Mouse (Mus musculus): ENCODE data around the gene Hectd4. TPM values are rescaled to one million over a fixed set of nuclear protein-coding genes. Genes with fewer than 3 reads are reported as not detected.
A peak's percentile ranks its signal among the peaks of the same experiment; 100 is the strongest.

Hectd4 gene
- polyA plus RNA-seq, 1 experiment from 2014 or later = 9.7 TPM

DNA sequence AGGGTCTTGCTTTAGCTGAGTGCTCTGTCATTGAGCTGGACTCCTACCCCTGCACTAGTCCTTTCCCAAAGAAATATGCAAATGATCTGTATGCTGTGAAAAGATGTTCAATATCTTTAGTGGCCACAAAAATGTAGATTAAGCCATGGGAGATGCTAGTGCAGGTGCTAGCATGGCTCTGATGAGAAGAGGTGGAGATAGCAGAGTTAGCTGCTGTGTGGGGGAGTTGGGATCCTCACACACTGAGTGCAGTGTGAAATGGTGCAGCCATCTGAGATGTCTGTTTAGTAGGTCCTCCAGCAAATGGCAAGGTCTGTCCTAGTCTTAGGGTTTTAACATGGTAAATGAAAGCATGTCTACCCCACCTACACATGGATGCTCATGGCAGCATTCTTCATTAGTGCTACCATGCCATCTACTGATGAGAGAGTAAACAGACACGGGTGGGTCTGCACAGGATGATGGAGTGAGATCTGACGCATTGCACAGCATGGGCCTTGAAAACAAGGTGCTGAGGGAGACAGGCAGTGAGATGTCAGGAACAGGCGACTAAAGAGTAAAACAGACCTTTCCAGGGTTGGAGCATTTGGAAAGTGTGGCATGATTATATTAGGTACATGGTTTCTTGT is 28.9 kb downstream of the Hectd4 start:
- Histone ChIP-seq H3K4me3 (ENCODE audit: low read depth, low read length) (no peak overlapping the region), H3K4me1 (ENCODE audit: control insufficient read depth, insufficient read depth, low read length) (no peaks in the 10 kb centered on the region), H3K27me3 (ENCODE audit: control insufficient read depth, insufficient read depth, low read length) (no peaks in the 10 kb centered on the region), H3K9me3 (ENCODE audit: control insufficient read depth, low read length) (no peaks in the 10 kb centered on the region), H3K9ac (ENCODE audit: low read length) (no peak overlapping the region), H3K36me3 (ENCODE audit: control insufficient read depth, insufficient read depth, low read length) (no peaks in the 10 kb centered on the region), H3K27ac (ENCODE audit: low read depth, low read length) (no peak overlapping the region), H3K4me2 (no peak overlapping the region)
- DNase-seq (ENCODE audit: low spot score, missing footprints) (no peak), ATAC-seq (ENCODE audit: low FRiP score) (no peak)
- WGBS = 82% methylated on average over 3 of the region's 3 CpGs

DNA sequence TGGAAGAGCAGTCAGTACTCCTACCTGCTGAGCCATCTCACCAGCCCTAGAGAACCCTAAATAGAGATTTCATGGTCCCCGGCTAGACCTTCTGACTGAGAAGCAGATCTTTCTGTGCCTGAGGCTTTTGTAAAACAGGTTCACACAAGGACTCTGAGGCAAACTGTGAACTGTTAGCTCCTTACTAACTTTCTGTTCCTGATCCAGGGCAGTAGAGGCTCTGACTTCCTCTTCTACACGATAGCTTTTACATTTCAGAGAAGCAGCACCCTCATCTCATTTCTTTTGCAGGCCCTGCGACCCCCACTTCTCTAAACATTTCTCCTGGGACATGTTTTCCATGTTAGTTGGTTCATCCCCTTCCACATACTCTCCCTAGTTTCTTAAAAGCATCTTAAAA is 29.7 kb downstream of the Hectd4 start:
- Histone ChIP-seq H3K4me3 (ENCODE audit: low read depth, low read length) (no peak overlapping the region), H3K27me3 (ENCODE audit: control insufficient read depth, insufficient read depth, low read length) (no peaks in the 10 kb centered on the region), H3K9me3 (ENCODE audit: control insufficient read depth, low read length) (no peaks in the 10 kb centered on the region), H3K36me3 (ENCODE audit: control insufficient read depth, insufficient read depth, low read length) (no peaks in the 10 kb centered on the region), H3K4me1 (ENCODE audit: control insufficient read depth, insufficient read depth, low read length) (no peaks in the 10 kb centered on the region), H3K4me2 (no peak overlapping the region), H3K27ac (ENCODE audit: low read depth, low read length) (no peak overlapping the region), H3K9ac (ENCODE audit: low read length) (no peak overlapping the region)
- WGBS = 94% methylated on average over 3 of the region's 3 CpGs
- ATAC-seq (ENCODE audit: low FRiP score) (no peak), DNase-seq (ENCODE audit: low spot score, missing footprints) (no peak)

DNA sequence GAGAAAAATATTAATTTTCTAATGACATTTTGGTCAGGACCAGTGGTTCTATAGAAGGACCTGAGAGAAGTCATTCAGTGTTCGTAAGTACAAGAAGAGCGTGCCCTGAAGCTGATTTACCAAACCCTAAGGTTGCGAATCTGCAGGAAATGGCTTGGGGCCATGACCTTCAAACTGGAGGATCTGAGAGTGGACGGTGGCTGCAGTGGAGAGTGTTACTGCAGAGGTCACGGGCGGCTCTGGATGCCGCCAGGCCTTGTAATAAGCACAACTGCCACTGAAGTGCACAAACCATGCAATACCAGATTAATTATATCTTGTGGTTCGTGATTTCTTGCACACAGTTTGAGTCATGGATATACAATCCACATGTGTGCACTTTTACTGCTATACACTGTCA is 31.8 kb downstream of the Hectd4 start:
- H3K4me1 ChIP-seq (ENCODE audit: control insufficient read depth, insufficient read depth, low read length) = no peaks in the 10 kb centered on the region
- no peak overlapping the region for H3K27ac ChIP-seq (ENCODE audit: low read depth, low read length)
- H3K4me3 ChIP-seq (ENCODE audit: low read depth, low read length) = no peak overlapping the region
- H3K9ac ChIP-seq (ENCODE audit: low read length) = no peak overlapping the region
- no peaks in the 10 kb centered on the region for H3K9me3 ChIP-seq (ENCODE audit: control insufficient read depth, low read length)
- no peak for DNase-seq (ENCODE audit: low spot score, missing footprints)
- no peaks in the 10 kb centered on the region for H3K27me3 ChIP-seq (ENCODE audit: control insufficient read depth, insufficient read depth, low read length)
- 76% methylated on average over 8 of the region's 8 CpGs for WGBS
- no peak for ATAC-seq (ENCODE audit: low FRiP score)
- H3K4me2 ChIP-seq = no peak overlapping the region
- H3K36me3 ChIP-seq (ENCODE audit: control insufficient read depth, insufficient read depth, low read length) = peaks cover 3% of the 10 kb centered on the region; the same call in 1 of the 2 replicates

DNA sequence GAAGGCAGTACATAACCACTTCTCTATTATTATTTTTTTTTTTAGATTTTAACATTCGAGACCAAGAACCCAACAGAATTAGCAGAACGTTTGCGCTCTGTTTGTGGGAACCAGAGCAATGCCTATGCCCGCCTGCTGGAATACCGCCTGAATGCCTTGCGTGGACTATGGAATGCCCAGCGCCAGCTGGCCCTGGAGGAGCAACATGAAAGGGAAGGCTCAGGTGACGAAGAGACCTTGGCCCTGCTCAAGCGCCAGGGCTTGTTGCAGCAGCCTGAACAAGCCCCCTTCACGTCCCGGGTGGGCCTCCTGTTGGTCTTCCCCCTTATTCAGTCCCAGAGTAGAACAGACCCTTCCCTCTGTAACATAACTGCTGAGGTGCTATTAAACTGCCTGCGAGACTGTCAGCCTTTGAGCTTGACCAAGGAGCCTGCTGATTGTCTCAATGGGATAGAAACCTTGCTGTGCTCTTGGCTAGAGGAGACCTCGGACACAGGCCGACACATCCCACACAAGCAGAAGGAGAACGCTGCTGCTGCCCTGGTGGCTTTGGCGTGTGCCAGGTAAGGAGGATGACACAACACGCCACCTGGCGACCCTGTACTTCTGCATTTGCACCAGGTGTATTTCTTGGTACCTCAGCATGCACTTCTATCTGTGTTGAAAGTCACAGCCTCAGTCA is 33.9 kb downstream of the Hectd4 start:
- H3K27ac ChIP-seq (ENCODE audit: low read depth, low read length) = no peak overlapping the region
- H3K36me3 ChIP-seq (ENCODE audit: control insufficient read depth, insufficient read depth, low read length) = peaks cover 3% of the 10 kb centered on the region; the same call in 1 of the 2 replicates
- no peak overlapping the region for H3K4me2 ChIP-seq
- H3K9ac ChIP-seq (ENCODE audit: low read length) = no peak overlapping the region
- DNase-seq (ENCODE audit: low spot score, missing footprints) = no peak
- no peak overlapping the region for H3K4me3 ChIP-seq (ENCODE audit: low read depth, low read length)
- WGBS = 90% methylated on average over 18 of the region's 18 CpGs
- no peaks in the 10 kb centered on the region for H3K9me3 ChIP-seq (ENCODE audit: control insufficient read depth, low read length)
- no peaks in the 10 kb centered on the region for H3K4me1 ChIP-seq (ENCODE audit: control insufficient read depth, insufficient read depth, low read length)
- no peaks in the 10 kb centered on the region for H3K27me3 ChIP-seq (ENCODE audit: control insufficient read depth, insufficient read depth, low read length)
- no peak for ATAC-seq (ENCODE audit: low FRiP score)

DNA sequence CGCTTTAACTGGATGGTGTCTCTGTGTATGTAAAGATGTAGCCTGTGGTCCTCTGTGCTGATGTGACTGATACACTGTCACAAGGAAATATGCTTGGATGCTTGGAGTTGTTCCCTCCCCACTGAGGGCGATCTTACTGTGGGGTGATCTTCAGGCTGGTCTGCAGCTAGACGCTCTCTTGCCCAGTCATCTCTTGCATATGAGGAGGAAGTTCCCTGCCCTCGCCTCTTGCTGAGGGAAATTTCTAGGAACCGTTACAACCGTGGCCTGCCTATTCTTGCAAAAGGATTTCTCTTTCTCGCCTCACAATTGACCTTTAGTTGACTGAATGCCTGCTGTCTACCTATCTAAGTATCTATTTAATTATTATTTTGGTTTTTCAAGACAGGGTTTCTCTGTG is 35.0 kb downstream of the Hectd4 start:
- WGBS = 89% methylated on average over 7 of the region's 7 CpGs
- no peaks in the 10 kb centered on the region for H3K9me3 ChIP-seq (ENCODE audit: control insufficient read depth, low read length)
- no peak overlapping the region for H3K27ac ChIP-seq (ENCODE audit: low read depth, low read length)
- no peak overlapping the region for H3K9ac ChIP-seq (ENCODE audit: low read length)
- no peak overlapping the region for H3K4me3 ChIP-seq (ENCODE audit: low read depth, low read length)
- no peaks in the 10 kb centered on the region for H3K4me1 ChIP-seq (ENCODE audit: control insufficient read depth, insufficient read depth, low read length)
- DNase-seq (ENCODE audit: low spot score, missing footprints) (no peak), ATAC-seq (ENCODE audit: low FRiP score) (no peak)
- no peak overlapping the region for H3K4me2 ChIP-seq
- H3K27me3 ChIP-seq (ENCODE audit: control insufficient read depth, insufficient read depth, low read length) = no peaks in the 10 kb centered on the region
- peaks cover 3% of the 10 kb centered on the region; the same call in 1 of the 2 replicates for H3K36me3 ChIP-seq (ENCODE audit: control insufficient read depth, insufficient read depth, low read length)

DNA sequence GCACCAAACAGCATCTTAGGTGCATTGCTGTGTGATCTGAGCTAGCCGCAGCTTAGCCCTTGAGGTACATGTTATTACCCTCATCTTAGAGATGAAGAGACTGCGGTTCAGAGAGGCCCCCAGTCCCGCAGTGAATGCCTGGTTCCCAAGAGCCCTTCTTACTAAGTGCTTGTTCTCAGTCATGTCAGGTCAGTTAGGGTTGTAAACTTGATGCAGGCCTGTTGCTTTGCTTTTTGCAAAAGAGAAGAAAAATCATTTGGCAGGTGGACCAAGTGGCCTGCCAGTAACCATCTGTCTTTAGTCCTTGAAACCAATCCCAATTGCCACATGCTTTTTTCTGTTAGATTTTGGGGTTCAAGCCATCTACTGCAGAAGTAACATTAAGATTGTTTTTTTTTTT is 41.8 kb downstream of the Hectd4 start:
- no peak overlapping the region for H3K4me2 ChIP-seq
- H3K9me3 ChIP-seq (ENCODE audit: control insufficient read depth, low read length) = no peaks in the 10 kb centered on the region
- H3K4me3 ChIP-seq (ENCODE audit: low read depth, low read length) = no peak overlapping the region
- H3K27ac ChIP-seq (ENCODE audit: low read depth, low read length) = no peak overlapping the region
- no peak for DNase-seq (ENCODE audit: low spot score, missing footprints)
- no peaks in the 10 kb centered on the region for H3K4me1 ChIP-seq (ENCODE audit: control insufficient read depth, insufficient read depth, low read length)
- H3K9ac ChIP-seq (ENCODE audit: low read length) = no peak overlapping the region
- peaks cover 17% of the 10 kb centered on the region; the same call in 1 of the 2 replicates for H3K36me3 ChIP-seq (ENCODE audit: control insufficient read depth, insufficient read depth, low read length)
- no peak for ATAC-seq (ENCODE audit: low FRiP score)
- 94% methylated on average over 3 of the region's 3 CpGs for whole genome bisulfite sequencing
- H3K27me3 ChIP-seq (ENCODE audit: control insufficient read depth, insufficient read depth, low read length) = no peaks in the 10 kb centered on the region

DNA sequence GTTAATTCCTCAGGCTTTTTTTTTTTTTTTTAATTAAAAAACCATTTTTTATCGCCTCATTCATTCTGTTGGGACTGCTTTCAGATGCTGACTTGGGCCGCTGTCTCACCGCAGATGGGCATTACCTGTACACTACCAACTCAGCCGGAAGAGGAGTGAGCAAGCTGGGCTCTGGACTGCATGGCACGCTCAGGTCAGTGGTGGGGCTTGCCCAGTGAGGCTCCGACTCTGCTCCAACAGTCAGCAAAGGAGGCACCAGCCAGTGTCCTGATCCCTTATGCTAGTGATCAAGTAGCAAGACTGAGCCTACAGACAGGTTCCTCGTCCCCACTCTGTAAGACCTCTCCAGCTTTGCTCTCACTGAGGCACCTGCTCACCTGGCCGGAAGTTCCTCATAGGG is 42.4 kb downstream of the Hectd4 start:
- Histone ChIP-seq H3K4me3 (ENCODE audit: low read depth, low read length) (no peak overlapping the region), H3K36me3 (ENCODE audit: control insufficient read depth, insufficient read depth, low read length) (peaks cover 17% of the 10 kb centered on the region; the same call in 1 of the 2 replicates), H3K27ac (ENCODE audit: low read depth, low read length) (no peak overlapping the region), H3K9me3 (ENCODE audit: control insufficient read depth, low read length) (no peaks in the 10 kb centered on the region), H3K4me1 (ENCODE audit: control insufficient read depth, insufficient read depth, low read length) (no peaks in the 10 kb centered on the region), H3K4me2 (no peak overlapping the region), H3K9ac (ENCODE audit: low read length) (no peak overlapping the region), H3K27me3 (ENCODE audit: control insufficient read depth, insufficient read depth, low read length) (no peaks in the 10 kb centered on the region)
- ATAC-seq (ENCODE audit: low FRiP score) = no peak
- no peak for DNase-seq (ENCODE audit: low spot score, missing footprints)
- 94% methylated on average over 8 of the region's 8 CpGs for WGBS

DNA sequence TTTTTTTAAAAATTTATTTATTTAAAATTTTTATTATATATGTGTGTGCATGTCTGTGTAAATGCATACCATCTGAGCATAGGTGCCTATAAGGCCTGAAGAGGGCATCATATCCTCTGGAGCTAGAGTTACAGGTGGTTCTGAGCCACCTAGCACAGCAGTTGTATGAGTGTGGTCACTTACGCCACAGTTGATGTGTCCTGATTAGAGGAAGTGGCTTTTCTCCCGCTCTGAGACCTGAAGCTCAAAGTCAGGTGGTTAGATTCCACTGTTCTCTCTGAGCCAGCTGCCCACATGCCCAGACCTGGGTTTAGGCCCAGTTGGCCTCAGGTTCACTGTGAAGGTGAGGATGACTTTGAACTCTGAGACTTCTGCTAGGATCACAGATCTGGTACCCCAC is 44.6 kb downstream of the Hectd4 start:
- H3K4me2 ChIP-seq = no peak overlapping the region
- H3K4me3 ChIP-seq (ENCODE audit: low read depth, low read length) = no peak overlapping the region
- H3K4me1 ChIP-seq (ENCODE audit: control insufficient read depth, insufficient read depth, low read length) = no peaks in the 10 kb centered on the region
- H3K27ac ChIP-seq (ENCODE audit: low read depth, low read length) = no peak overlapping the region
- no peaks in the 10 kb centered on the region for H3K27me3 ChIP-seq (ENCODE audit: control insufficient read depth, insufficient read depth, low read length)
- no peak overlapping the region for H3K9ac ChIP-seq (ENCODE audit: low read length)
- no peak for DNase-seq (ENCODE audit: low spot score, missing footprints)
- no peak for ATAC-seq (ENCODE audit: low FRiP score)
- 94% methylated on average over 2 of the region's 2 CpGs for WGBS
- peaks cover 17% of the 10 kb centered on the region; the same call in 1 of the 2 replicates for H3K36me3 ChIP-seq (ENCODE audit: control insufficient read depth, insufficient read depth, low read length)
- H3K9me3 ChIP-seq (ENCODE audit: control insufficient read depth, low read length) = no peaks in the 10 kb centered on the region

DNA sequence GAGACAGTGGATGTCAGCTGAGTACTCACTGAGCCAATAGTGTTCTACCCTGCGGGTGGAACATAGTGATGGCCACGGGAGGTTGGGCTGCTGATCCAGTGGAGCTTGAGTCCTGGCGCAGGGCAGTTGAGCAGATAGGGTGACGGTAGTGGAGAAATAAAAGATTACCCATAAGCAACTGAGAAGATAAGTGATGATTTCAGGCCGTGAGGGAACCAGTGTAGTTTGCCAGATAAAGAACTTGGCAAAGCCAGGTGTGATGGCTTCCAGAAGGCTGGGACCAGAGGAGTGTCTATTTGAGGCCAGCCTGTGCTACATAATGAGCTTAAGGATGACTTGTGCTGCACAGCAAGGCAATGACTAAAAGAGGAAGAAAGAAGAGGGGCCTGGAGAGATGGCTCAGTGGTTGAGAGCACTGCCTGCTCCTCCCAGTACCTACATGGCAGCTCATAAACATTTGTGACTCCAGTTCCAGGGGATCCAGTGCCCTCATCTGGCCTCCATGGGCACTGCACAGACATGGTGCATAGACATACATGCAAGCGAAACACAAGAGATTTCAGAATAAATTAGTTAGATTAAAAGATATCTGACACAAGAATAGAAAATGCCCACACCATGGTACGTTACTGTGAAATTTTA is 46.8 kb downstream of the Hectd4 start:
- Histone ChIP-seq H3K27ac (ENCODE audit: low read depth, low read length) (no peak overlapping the region), H3K4me2 (no peak overlapping the region), H3K36me3 (ENCODE audit: control insufficient read depth, insufficient read depth, low read length) (peaks cover 15% of the 10 kb centered on the region; the same call in 1 of the 2 replicates), H3K4me1 (ENCODE audit: control insufficient read depth, insufficient read depth, low read length) (no peaks in the 10 kb centered on the region), H3K9me3 (ENCODE audit: control insufficient read depth, low read length) (no peaks in the 10 kb centered on the region), H3K27me3 (ENCODE audit: control insufficient read depth, insufficient read depth, low read length) (no peaks in the 10 kb centered on the region), H3K9ac (ENCODE audit: low read length) (no peak overlapping the region), H3K4me3 (ENCODE audit: low read depth, low read length) (no peak overlapping the region)
- DNase-seq (ENCODE audit: low spot score, missing footprints) (peak; percentile 85), ATAC-seq (ENCODE audit: low FRiP score) (no peak)
- 88% methylated on average over 7 of the region's 7 CpGs for WGBS
